Mouse (Mus musculus) olfactory bulb, adult 2 months (tissue): ENCODE results near the gene Ntm. TPM values are rescaled to one million over a fixed set of nuclear protein-coding genes. Genes with fewer than 3 reads are reported as not detected.

ENCODE experiments used
- H3K27ac ChIP-seq: fragments of 200-500 bp; 2 replicates; pipeline ENCODE4 v1.5.1; 2012; ENCODE audit warnings: low read depth, low read length; ENCODE audit not compliant: insufficient read depth
- H3K4me1 ChIP-seq: fragments of 200-500 bp; 2 replicates; pipeline ENCODE4 v1.6.1; 2012; ENCODE audit warnings: low read length; ENCODE audit not compliant: control insufficient read depth, insufficient read depth
- H3K4me3 ChIP-seq: fragments of 200-500 bp; 2 replicates; pipeline ENCODE4 v1.5.1; 2012; ENCODE audit warnings: mild to moderate bottlenecking, low read depth, low read length, moderate library complexity; ENCODE audit not compliant: insufficient read depth
- CTCF ChIP-seq: fragments of 200-500 bp; IDR thresholded peaks from 2 replicates; pipeline ENCODE4 v1.5.1; 2012; ENCODE audit warnings: low read depth, mild to moderate bottlenecking, low read length, moderate library complexity; ENCODE audit not compliant: insufficient read depth
- POLR2A ChIP-seq: fragments of 200-500 bp; IDR thresholded peaks from 2 replicates; pipeline ENCODE4 v1.6.1; 2012; ENCODE audit warnings: mild to moderate bottlenecking, low read depth, low read length, moderate library complexity; ENCODE audit not compliant: insufficient read depth
- WGBS: fragments of 180-500 bp; shearing (Covaris S2); methylation state at CpG from one replicate; pipeline ENCODE4 v1.1.7; 2018; 5-methylcytosine and 5-hydroxymethylcytosine counted together
- polyA plus RNA-seq: library from polyadenylated mRNA; stranded (reverse); fragments of >200 nt; gene quantifications from 2 replicates; pipeline ENCODE4 v1.2.4, GENCODE M21; 2012; ENCODE audit warnings: low replicate concordance; ENCODE audit not compliant: missing spikeins, insufficient read depth, insufficient read length

Ntm gene
- polyA plus RNA-seq, 1 experiment, result not detected

DNA sequence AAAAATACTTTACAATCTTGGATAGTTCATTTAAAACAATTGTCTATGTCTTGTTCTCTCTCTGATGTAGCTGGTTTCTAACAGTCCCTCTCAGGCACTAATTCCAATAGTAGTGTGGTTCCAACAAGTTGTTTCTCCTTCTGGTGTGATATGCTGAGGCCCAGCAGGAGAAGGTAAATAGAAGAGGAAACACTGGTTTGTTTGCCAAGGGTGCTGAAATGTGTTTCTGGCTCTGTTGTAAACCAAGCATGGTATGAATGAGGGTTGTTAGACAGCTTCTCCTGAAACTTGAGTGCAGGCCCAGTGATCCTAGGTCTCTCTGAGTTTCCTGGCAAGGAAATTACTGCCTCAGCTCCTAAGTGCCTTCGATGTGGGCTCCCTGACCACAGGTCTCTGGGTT, 985.7 kb downstream of the Ntm start:
- WGBS, result 43% methylated on average over 1 of the region's 1 CpGs
- TF ChIP-seq CTCF (no peak), POLR2A (no peak)
- no peak overlapping the region for H3K27ac ChIP-seq

GRCm38 (mm10) chr9:28969455-28969854, 993.5 kb downstream of the Ntm start:
- no peak overlapping the region for H3K4me3 ChIP-seq
- TF ChIP-seq CTCF, result no peak
- no peak for TF ChIP-seq POLR2A
- no peak overlapping the region for H3K27ac ChIP-seq
- H3K4me1 ChIP-seq, result no peaks in the 10 kb centered on the region
- WGBS, result 100% methylated on average over 1 of the region's 1 CpGs

More for the DNA sequence above, 985.7 kb downstream of the Ntm start:
- Histone ChIP-seq H3K4me1 (no peaks in the 10 kb centered on the region), H3K4me3 (no peak overlapping the region)
